In genomic region chr13:42696641-42697040, GRCm38 (mm10) we compare ENCODE assay signal across 18 mouse cellular contexts. TPM values are rescaled to one million over a fixed set of nuclear protein-coding genes. Genes with fewer than 3 reads are reported as not detected.
DNase-seq lines count a peak whose midpoint lies in the region.
"Had no signal": no experiment of that assay in that cellular context is flagged by ENCODE, and none has a peak within 500 bp of the region (broad histone marks: within the 10 kb centered on the region; RNA-seq: fewer than 3 reads in every experiment).

No protein-coding gene starts in this region.

- peak; percentile 71 to 72 for DNase-seq in layer of hippocampus, adult 8-10 months (ENCODE audit: low spot score in 2 of 2)
- DNase-seq in layer of hippocampus, postnatal 25 days (ENCODE audit: extremely low spot score in 1 of 2, low spot score in 1 of 2) = no peak
- peak; percentile 84 for DNase-seq in layer of hippocampus, adult 9-11 months
- peak; percentile 45 to 63 for DNase-seq in left cerebral cortex, postnatal 10 days (ENCODE audit: extremely low spot score in 1 of 2, low spot score in 2 of 2)
- peak; percentile 78 for DNase-seq in right cerebral cortex, postnatal 25 days
- DNase-seq in neural tube, embryonic 10.5 days (ENCODE audit: extremely low spot score, low spot score) = no peak
- DNase-seq in embryo, embryonic 11 days = no peak
- no peak for DNase-seq in Muller cell, postnatal 12 days (ENCODE audit: inconsistent ontology term)
- DNase-seq: adrenal gland, postnatal 14 days; cerebellum, adult 11-12 months; cerebellum, postnatal 25 days; gastrocnemius, postnatal 36 days; kidney, adult 2 months; kidney, postnatal 25 days; lung, adult 18-20 months; lung, postnatal 14 days; spleen, adult 18-20 months; thymus, adult 2 months had no signal

- intact Hi-C loops in left cerebral cortex, postnatal 10 days (cut with DNase I) = no loop called here

RNA-seq across cellular contexts. Expression of gene Phactr1, which starts 16.2 kb away (rescaled TPM):
- 100 to 1,000 TPM; 299 to 319 (median 309) TPM for total RNA-seq in layer of hippocampus, adult 8-10 months (2022)
- total RNA-seq in layer of hippocampus, postnatal 25 days (2021) = 100 to 1,000 TPM; 306 to 307 TPM
- 100 to 1,000 TPM; 384 to 390 TPM for total RNA-seq in left cerebral cortex, postnatal 10 days (2021)

Comparison
In these comparisons a context has a peak if more than half of its experiments do, and no peak if none do; other contexts are left out.
1. DNase-seq: peak in layer of hippocampus, adult 8-10 months (2 of 2), layer of hippocampus, adult 9-11 months (single experiment), left cerebral cortex, postnatal 10 days (2 of 2) and right cerebral cortex, postnatal 25 days (single experiment); none in layer of hippocampus, postnatal 25 days (0 of 2), neural tube, embryonic 10.5 days (single experiment), embryo, embryonic 11 days (single experiment) and Muller cell, postnatal 12 days (single experiment).